Mouse (Mus musculus): ENCODE data around the gene Ccdc169. TPM values are rescaled to one million over a fixed set of nuclear protein-coding genes. Genes with fewer than 3 reads are reported as not detected.

Gene Ccdc169
- total RNA-seq (2021): under 1 TPM; 0.22 to 0.56 TPM

DNA sequence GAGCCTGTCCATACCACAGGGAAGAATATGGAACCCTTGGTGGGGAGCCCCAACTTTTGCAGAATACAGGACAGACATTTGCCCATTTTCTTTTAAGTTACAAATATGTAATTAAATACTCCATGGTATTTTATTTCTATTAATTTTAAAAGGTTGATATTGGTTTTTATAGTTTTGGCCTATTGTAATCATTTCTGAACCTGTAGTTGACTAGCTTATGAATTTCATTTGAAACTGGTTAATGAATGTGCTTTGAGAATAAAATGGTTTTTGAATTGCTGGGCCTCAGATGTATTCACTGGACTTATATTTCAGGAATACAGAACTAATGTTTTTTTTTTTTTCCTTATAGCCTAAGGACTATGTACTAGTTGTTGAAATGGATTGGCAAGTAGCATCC, at the start of gene Ccdc169:
Gene Ccdc169 (plus strand): TSS at position 301 of the 400 bp plus-strand sequence.
- no peak for DNase-seq

GRCm38 (mm10) chr3:55087360-55087759, 49.8 kb upstream of the Ccdc169 start:
- no peak for DNase-seq

- DNase-seq: no peak
Observed at GRCm38 (mm10) chr3:55088359-55088758, 48.8 kb upstream of the Ccdc169 start.

DNA sequence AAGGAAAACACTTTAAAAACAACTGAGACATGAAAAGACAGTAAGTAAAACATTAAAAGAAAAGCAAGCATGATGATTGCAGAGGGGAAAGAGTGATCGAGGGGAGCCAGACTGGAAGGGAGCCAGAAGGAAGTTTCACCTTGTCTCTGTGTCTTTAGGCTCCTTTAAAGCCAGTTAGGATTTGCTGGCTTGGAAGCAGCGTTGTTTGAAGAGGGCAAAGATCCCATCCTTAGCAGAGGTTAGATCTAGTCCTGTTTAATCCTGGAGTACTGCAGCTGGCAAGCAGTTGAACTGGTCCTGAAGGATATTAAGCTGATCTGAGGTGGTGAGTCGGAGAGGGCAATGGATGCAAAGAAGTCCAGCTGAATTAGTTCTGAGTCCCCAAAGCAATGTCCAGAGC, 48.3 kb upstream of the Ccdc169 start:
- no peak for DNase-seq

DNA sequence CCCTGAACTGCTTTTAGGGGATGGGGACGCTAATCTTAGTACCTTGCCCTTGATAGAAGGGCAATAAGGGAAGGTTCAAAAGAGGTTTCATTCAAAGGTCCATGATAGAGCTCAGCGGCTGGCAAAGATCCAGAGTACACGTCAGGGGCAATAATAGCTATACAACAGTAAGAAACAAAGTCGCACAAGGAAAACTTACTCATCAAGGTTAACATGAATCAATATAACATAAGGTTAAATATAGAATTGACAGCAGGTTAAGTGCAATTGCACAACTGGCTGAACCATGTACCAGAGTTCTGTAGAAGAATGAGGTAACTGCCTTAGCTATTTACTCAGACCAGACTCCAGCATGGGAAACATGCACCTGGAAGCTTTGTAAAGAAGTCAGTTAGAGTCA, 47.8 kb upstream of the Ccdc169 start:
- DNase-seq: no peak

DNA sequence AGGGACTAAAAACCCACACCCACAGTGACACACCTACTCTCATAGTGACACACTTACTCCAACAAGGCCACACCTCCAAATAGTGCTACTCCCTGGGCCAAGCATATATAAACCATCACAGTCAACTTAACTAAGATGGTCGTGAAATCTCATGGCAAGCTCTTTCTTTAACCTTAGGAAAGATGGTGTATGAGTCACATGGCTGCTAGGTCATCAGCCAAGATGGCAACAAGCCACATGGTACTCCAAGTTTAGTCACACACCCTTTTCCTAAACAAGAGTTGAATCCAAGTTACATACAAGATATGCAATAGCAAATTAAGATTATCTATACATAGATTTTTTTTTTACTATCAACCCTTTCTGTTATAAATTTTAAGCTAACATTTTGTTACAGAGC, 44.0 kb upstream of the Ccdc169 start:
- no peak for DNase-seq

- peak; percentile 52 to 54 for DNase-seq
Observed at GRCm38 (mm10) chr3:55095968-55096654, 41.0 kb upstream of the Ccdc169 start.

- no peak for DNase-seq
Observed at GRCm38 (mm10) chr3:55096655-55097005, 40.5 kb upstream of the Ccdc169 start.

DNA sequence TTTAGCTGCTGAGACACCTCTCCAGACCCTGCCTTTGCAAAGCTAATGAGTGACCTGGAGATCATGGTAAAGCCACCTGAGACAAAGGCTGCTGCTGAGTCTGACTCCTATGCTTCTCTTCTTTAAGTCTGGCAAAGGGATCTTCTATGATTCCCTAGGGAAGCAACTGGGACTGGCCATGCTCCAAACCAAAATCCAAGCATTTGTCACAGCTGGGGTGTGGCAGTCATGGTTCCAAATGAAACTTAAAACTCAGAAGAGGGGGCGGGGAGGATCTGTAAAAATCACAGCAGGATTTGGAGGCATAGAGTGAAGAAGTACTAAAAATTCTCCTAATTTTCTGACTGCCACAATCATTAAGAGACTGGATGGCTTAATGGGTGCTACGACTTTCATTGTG, 40.0 kb upstream of the Ccdc169 start:
- no peak for DNase-seq

GRCm38 (mm10) chr3:55098014-55098413, 39.1 kb upstream of the Ccdc169 start:
- DNase-seq: no peak

DNA sequence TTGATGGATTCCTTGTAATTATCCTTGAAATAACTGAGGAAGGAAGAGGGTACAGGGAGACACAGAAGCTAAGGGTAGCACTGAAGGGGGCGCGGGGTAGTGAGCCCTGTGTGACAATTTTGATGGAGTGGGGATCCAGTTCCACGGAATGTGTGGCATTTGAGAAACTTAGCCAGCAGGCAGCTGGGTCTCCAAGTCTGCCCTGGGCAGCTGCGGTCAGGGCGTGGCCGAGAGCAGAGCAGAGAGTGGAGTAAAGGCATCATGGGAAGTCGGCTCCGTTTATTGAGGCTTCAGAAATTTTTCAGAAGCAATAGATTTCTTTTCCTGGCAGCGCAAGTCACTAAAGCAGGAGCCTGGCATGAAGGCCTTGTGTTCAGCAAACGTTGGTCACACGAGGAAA, 38.1 kb upstream of the Ccdc169 start:
- no peak for DNase-seq

DNA sequence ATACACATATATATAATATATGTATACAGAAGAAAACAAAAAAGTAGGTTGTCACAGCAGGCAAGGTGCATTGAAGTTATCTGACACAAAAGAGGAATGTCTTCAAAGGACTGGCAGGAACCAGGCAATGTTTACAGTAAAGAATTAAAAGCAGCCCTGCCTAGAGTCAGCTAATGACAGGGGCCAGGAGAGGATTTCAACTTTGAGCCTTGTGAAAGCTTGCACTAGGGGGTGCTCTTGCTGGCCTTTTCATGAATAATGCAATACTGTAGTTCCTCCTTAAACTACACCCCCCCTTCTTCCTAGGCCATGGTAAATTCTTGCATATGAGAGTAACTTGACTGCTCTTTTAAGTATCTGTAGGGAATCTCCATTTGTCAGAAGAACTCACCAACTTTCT, 36.0 kb upstream of the Ccdc169 start:
- DNase-seq: no peak

- no peak for DNase-seq
Observed at GRCm38 (mm10) chr3:55105372-55106023, 31.6 kb upstream of the Ccdc169 start.

DNA sequence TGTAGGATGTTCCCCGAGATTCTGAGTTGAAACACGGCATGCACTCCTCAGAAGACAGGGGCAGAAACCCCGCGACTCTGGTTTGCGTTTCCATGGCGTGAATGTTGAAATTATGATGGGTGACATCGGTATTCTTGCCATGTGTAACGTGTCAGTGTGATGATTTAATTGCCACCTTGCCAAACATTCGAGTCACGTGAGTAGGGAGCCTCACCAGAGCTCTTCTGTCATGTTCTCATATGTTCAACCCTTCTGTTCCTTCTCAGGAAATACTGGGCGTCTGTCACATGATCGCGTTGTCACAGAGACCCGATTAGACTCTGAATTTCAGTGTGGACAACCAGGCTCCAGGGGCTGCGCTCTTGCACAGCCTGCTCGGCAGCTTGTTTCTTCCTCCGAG, 31.1 kb upstream of the Ccdc169 start:
- DNase-seq: peak; percentile 12 to 20

GRCm38 (mm10) chr3:55109097-55109496, 28.0 kb upstream of the Ccdc169 start:
- DNase-seq: no peak

GRCm38 (mm10) chr3:55111935-55112709, 25.0 kb upstream of the Ccdc169 start, which contains the start of gene Spg20:
TSS of gene Spg20 (plus strand) at chr3:55112108.
- DNase-seq: peak; percentile 94 to 95

- no peak for DNase-seq
Observed at GRCm38 (mm10) chr3:55112710-55113415, 24.3 kb upstream of the Ccdc169 start.

DNA sequence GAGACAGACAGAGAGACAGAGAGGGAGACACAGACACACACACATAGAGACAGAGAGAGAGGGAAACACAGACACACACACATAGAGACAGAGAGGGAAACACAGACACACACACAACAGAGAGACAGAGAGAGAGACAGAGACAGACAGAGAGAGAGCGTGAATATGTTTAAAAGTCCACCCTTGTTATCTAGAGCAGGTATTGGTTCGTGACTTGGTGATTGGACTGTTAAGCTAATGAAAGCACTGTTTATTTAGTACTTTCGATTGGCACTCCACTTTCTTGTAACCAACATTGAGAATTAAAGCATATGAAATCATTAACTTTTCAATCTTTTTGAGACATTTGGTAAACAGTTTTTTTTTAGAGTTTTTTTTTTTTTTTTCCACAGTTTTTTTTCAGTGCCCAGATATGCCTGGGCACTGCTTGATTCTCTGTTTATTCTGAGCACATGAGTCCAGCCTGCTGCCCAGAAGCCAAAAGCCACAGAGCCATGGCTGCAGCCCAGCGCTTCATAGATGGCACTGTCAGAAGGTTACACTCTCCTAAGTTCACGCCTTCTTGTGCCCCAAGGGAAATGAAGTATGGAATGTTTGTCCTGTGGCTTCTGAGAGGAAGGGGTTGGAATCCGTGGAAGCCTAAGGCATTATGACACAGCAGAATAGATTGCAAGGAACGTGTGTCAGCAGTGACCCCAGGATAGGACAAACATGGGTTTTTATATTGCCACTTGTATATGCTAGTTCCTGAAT, 22.6 kb upstream of the Ccdc169 start:
- no peak for DNase-seq

DNA sequence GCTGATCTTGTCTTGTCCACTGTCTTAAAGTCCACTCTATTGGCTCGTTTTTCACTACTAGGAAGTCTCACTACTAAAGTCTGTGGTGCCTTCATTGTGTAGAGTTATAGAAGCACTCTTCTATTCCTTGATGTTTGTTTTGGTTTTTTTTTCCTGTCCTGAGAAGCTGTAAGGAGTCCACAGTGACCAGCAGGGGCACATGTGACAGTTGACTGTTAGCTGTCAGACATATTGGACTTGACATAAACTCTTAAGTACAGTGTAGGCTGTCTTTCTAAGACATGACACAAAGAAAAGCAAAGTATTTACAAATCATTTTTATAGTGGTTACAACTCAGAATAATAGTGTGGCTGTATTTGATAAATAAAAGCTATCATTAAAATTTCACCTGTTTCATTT, 22.1 kb upstream of the Ccdc169 start:
- DNase-seq: no peak

DNA sequence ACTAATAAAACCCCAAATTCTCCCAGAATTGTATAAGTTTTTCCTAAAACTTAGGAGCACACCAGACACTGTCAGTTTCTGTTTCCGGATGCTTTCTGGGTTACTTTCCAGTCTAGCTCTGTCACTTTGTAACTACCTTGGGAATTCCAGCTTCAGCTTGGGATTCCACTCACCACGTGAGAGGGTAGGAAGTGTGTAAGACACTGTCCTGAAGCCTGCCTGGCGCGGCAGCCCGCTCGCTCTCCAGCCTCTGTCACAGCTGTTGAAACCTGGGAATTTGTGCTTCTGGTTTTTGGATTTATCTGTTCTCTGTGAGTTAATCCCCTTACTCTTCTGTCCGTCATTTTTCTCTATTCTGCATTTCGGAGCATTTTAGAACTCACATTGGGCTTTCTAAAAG, 21.1 kb upstream of the Ccdc169 start:
- no peak for DNase-seq

DNA sequence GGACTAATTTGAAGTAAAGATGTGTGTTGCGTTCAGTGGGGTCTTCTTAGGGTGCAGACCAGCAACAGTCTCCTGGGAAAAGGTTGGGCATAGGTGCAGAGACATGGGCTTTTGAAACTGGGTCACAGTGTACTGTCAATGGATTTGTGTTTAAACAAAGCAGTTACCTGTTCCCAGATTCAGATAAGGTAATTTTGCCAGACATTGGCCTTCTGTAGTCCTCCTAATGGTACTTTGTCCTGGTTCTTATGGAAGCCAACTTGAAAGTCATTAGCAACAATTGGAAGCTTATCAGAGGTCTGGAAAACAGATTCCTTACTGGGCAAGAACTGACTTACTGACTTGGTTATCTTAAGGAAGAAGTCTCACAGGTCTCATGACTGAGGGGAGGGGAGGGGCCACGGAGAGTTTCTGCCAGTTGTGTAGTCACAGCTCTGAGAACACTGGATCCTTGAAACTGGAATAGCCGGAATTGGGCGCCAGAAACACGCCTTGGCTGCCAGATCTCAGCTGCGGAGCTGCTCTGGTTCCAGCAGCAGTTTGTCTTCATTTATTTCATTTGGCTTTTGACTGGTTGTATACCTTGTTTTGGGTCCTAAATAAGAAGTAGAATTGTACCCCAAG, 17.8 kb upstream of the Ccdc169 start:
- DNase-seq: no peak
